Mouse (Mus musculus) kidney, adult 18-20 months (tissue): ENCODE data around the gene Asb18.

ENCODE experiments used
- DNase-seq: peaks from one replicate; pipeline ENCODE4 v3.0.0; 2021

Gene Asb18

GRCm38 (mm10) chr1:89969072-89969713, 45.3 kb downstream of the Asb18 start:
- no peak for DNase-seq

GRCm38 (mm10) chr1:89968111-89968851, 46.2 kb downstream of the Asb18 start:
- no peak for DNase-seq

DNA sequence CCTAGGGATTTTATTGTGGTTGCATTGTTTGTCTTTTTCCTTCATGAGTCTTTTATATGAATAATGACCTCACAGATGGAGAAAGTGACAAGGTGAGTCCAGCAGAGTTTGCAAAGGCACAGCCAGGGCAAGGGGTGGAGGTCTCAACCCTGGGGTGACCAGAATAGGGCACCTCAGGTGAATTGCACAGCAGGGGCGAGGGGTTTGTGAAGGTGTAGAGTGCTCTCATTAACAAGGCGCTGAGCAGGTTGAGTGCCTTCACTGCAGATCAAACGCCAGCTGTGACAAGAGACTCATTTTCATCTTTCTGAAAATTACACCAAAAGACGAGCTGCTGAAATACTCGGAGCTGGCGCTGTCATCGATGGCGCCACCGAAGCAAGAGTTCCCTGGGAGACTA, 46.9 kb downstream of the Asb18 start:
- DNase-seq = no peak

DNA sequence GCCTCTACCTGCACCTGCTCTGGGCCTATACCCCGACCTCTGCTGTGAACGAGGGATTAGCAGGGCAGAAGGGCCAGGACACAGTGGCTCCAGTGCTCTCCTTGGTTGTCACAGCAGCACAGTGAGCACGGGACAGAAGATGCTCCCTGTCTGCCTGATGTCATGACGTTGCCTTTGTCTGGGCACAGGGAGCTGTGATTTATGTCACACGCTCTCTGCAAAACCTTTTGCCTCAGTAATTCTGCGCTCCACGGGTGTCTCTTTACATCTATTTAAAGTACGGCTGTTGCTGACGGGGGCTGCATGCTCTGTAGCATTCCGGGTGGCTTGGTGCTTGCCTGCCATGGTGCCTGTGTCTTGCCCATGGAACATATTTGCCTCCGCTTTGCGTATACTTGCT, 50.0 kb downstream of the Asb18 start:
- DNase-seq = no peak

- DNase-seq = no peak
Observed at GRCm38 (mm10) chr1:89963296-89963695, 51.2 kb downstream of the Asb18 start.

- DNase-seq = no peak
Observed at GRCm38 (mm10) chr1:89962092-89962491, 52.4 kb downstream of the Asb18 start.

GRCm38 (mm10) chr1:89959393-89959792, 55.1 kb downstream of the Asb18 start:
- DNase-seq = no peak

- DNase-seq = peak; percentile 83
Observed at GRCm38 (mm10) chr1:89943202-89943601, 71.3 kb downstream of the Asb18 start.

DNA sequence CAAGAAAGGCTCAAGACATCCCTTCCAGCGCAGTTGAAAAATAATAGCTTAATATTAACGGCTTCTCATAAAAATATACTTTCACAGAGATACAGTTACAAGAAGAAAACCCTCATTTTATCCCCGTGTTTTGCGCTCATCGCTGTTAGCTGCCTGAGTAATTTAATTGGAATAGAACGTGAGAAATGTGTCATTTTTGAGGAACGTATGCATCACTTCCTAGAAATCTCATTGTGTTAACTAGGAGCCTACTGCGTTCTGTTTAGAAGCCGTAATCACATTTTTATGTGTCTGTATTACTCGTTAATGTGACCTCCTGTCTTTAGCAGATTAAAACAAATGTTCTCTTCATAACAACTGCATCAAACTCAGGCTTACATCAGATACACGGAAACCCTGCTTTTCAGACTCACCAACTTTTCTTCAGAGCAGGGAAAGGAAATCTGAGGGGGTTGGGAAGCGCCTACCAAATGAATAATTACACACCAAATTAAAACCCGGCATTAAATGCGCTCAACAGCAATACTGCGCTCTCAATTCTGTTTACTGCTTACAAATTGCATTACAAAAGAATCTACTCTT, 72.0 kb downstream of the Asb18 start:
- no peak for DNase-seq

DNA sequence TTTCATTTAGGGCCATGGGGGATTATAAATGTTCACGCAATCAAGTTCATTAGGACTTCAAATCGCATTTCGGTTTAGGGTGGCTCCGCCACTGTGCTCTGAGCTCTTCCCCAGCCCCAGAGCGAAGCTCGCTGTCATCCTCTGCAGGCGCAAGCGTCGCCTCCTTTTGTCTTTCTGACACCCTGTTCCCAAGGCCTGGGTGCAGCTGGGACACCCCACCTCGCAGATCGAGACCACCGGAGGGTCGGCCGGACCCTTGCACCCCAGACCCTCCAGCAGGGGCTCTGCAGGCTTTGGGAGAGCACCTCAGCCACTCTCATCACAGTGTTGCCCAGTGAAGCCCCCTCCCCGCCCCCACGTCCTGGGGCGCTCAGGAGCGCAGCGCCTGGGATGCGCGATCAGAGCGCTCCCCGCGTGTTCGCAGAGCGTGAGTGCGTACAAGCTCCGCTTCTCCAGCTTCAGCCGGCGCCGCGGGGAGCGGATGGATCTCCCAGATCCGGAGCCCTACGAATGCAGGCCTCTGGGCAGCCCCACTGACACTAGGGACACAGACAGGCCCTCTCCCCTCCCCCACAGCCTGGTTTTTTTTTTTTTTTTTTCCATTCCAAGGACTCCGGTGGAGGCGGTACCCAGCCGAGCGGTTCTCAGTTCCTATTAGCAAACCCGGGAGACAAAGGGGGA, 72.6 kb downstream of the Asb18 start:
- no peak for DNase-seq

DNA sequence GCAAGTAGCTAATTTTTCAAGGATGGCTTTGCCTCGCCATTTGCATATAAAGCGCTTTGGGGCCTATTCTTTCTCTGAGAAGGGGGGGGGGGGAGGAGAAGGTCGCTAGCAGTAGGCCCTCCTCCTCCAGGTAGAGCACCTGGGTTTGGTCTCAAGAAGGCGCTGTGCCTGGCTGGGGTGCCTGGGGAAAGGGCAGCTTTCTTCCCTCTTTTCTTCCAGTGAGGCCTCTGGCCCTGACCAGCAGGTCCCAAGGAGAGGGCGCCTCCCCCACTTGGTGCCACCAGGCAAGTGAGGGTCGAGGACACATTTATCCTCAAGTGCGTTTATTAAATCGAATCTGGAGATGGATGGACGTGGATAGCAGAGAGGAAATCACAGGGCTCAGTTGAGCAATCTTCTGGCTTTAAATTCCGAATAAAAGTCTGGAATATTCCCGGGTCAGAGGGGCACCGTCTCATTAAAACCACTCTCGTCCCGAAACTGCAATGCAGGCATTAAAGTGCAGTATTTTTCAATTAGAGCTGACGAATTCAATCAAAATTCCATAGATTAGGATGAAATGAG, 73.4 kb downstream of the Asb18 start:
- DNase-seq = no peak

DNA sequence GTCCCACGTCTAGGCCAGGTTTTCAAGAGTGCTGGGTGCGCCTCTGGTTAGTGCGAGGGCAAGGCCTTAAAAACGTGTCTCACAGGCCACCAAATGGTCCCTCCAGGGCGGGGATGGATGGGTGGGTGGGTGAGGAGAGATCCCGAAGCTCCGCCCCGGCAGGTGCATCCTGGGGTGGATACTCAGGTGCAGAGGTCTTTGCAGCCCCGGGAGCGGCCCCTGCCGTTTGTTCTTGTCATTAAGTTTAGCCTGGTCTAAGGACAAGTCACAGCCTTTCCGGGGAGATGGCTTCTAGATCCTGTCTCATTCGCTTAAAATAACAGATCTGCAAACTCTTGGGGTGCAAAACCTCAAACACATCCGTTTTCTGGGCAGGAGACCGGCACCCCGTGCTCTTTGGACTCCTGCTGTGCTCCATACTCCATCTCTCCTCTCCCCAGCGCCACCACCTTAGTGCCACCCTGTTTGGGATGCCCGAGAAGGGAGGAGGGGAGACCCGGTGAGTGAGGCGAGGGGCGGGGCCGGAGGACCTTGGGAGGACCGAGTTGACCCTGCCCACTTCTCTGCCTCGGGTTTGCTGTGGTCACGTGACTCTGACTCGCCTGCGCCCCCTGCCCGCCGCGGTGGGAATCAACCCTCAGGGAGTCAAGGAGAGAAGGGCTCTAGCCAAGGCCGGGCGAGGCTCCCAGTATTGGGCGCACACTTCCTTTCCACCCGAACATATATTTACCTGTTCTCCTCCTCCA, 74.3 kb downstream of the Asb18 start:
- DNase-seq = peak; percentile 81

DNA sequence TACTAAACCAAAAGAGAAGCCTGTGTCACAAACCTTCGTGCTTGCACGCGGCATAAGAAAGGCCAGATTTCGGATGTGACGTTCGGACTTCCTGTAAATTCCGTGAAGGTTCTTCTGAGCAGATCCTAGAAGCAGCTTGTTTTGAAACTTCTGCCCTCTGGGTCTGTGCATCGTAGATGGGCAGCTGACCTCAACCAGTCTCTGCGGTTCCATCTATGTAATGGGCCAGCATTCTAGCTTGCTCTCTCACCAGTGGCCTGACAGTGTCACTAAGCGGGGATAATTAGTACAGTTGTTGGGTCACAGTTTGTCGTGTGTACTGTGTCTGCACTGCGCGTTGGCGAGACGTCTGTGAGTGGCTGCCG, 74.9 kb downstream of the Asb18 start:
- DNase-seq = no peak

GRCm38 (mm10) chr1:89938884-89939595, 75.4 kb downstream of the Asb18 start:
- DNase-seq = no peak

GRCm38 (mm10) chr1:89935493-89936348, 78.7 kb downstream of the Asb18 start:
- DNase-seq = no peak

DNA sequence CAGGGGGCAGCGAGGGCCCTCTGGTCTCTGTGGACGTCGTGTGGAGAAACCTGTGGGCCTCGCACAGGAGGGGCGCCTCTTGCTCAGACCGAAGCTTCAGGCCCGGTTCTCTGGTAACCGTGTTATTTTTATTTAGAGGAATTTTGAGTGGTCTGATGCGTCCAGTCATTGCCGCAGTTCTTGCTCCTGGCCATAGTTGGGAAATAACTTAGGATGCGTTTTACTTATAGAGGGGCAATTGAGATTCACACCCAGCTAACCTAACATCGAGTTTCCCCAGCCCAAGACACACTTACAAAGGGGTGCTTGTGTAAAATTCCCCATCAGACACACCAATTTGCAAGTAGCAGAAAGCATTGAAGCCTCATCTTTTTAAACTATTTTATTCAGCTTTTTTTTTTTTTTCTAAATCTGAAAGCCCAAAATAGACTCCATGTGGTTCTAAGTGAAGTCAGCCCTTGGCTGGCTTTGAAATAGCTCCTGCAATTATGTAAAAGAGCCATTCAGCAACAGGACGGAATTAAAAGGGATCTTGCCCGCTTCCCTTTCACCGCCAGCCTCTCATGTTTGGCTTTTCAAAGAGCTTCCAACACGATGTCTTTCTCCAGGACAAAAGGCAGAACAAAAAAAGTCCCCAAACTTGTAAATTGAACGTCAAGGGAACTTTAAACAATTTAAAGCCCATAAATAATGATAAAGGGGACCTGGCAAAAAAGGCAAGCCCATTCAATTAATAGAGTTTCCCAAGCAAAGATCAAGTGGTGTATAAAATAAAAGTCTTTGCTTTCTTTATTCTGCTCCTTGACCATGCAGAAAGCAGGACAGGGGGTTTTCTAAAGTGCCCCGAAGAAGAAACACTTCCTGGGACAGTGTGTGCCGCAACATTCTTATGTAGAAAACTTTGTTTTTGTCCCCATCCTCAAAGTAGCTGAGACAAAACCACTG, 79.9 kb downstream of the Asb18 start:
- DNase-seq = no peak

DNA sequence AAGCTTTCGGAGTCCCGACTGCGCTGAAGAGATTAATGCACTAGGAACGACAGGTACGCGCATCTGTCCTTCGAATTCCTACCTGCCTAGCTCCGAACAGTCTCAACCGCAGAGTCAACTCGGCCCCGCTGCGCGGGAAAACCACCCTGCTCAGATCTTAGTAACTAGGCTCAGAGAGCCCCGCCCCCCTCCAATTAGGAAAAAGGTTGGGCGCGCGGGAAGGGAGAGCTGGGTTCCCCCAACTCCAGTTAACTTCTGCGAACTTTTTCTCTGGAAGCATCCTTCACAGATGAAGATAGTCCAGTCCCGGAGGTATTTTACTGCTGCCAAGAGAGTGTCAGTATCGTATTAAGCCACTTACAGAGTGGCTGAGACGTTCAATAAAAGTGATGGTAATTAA, 80.7 kb downstream of the Asb18 start:
- DNase-seq = no peak

GRCm38 (mm10) chr1:89933028-89933427, 81.4 kb downstream of the Asb18 start:
- DNase-seq = no peak

- no peak for DNase-seq
Observed at GRCm38 (mm10) chr1:89932616-89933015, 81.8 kb downstream of the Asb18 start.

- no peak for DNase-seq
Observed at GRCm38 (mm10) chr1:89932021-89932423, 82.4 kb downstream of the Asb18 start.
